Mouse (Mus musculus): Measurements from ENCODE around the gene Polr3b.
A peak's percentile ranks its signal among the peaks of the same experiment; 100 is the strongest.

The Polr3b gene

DNA sequence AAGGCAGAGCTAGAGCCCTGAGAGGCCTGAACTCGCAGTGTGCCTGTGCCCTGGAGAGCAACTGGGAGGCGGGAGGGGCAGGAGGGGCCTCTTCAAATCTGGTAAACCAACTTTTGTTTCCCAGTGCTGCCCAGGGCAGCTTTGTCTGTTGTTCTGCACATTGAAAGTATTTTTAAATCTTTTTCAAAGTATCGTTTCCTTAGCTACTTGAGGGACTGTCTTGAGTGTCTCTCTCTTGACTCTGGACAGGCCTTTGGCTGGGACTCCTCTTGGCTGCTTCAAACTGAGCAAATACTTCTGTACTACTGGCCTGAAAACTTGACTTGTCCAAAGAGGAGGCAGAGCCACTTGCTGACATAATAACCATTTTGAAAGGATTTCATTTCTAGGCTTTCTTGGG is 11.3 kb upstream of the Polr3b start:
- no peak for DNase-seq (ENCODE audit: low read depth, low spot score)

- DNase-seq (ENCODE audit: low read depth, low spot score), result no peak
Measured at GRCm38 (mm10) chr10:84611664-84612063, 10.4 kb upstream of the Polr3b start.

DNA sequence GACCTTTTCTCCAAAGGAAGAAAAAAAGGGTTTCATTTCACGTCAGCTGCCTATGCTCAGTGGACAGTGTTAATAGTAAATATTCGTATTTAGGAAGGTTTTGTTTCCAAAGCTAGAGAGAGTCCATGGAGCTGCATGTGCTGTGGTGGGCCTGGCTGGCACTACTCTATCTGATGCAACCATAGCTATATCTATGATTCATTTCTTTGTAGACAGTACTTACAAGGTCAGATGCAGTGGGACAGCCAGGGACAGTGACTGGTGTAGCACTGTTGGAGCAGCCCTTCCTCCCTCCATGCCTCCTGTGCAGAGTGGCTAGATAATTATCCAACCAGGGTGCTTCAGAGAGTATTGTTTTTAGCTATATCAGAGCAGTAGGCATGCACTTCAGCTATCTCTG is 9.8 kb upstream of the Polr3b start:
- no peak for DNase-seq (ENCODE audit: low read depth, low spot score)

GRCm38 (mm10) chr10:84613366-84613765 is 8.7 kb upstream of the Polr3b start:
- DNase-seq (ENCODE audit: low read depth, low spot score), result no peak

GRCm38 (mm10) chr10:84615076-84615475 is 7.0 kb upstream of the Polr3b start:
- no peak for DNase-seq (ENCODE audit: low read depth, low spot score)

DNA sequence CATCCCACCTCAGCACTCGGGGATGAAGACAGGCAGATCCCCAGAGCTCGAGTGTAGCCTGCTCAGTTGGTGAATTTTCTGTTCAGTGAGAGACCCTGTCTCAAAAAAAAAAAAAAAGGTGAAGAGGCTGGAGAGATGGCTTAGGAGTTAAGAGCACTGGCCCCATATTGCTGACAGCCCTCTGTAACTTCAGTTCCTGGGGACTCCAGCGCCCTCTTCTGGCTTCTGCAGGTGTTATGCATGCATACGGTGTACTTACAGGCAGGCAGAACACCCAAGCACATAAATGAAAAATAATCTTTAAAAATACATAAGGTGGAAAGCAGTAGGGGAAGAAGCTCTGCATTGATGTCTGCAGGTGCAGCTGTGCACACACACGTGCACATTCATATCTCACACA is 9.1 kb downstream of the Polr3b start:
- peak; percentile 75 for DNase-seq (ENCODE audit: low read depth, low spot score)

- DNase-seq (ENCODE audit: low read depth, low spot score), result no peak
Measured at GRCm38 (mm10) chr10:84632005-84632404, 9.9 kb downstream of the Polr3b start.

DNA sequence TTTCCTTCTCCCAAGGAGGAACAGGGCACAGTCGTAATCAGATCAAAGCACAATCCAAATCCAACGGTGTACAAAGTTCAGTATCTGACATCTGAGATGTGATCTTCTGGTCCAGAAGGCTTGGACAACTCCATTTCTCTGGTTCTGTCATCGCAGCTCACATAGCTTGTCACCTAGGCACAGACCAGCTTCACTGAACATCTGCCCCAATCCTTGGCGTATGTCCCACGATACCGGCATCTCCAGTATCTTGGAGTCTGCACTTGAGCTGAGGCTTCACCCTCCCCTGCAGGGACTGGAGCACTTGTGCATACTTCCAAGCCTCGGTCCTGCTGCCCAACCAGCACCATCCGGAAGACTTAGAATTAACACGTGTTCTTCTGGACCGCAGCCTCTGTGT is 14.6 kb downstream of the Polr3b start:
- DNase-seq (ENCODE audit: low read depth, low spot score), result no peak

DNA sequence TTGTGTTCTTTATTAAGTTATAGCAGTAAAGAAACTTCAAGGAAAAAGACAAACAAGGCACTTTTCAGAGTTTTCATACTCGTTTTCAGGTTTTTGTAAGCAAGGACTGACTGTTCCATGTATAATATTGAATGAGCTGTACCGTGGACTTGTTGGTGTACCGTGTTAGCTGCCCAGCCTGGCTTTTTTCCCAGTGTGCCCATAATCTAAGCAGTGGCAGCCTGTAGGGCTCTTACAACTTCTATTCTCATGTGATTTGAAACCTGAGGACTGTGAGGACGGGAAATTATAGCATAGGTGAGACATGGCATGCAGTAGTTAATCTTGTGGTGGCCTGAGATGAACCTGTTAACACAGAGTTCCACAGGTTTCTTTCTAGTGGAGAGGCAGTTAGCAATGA is 16.3 kb downstream of the Polr3b start:
- no peak for DNase-seq (ENCODE audit: low read depth, low spot score)

- DNase-seq (ENCODE audit: low read depth, low spot score), result no peak
Measured at GRCm38 (mm10) chr10:84639525-84640287, 17.6 kb downstream of the Polr3b start.

GRCm38 (mm10) chr10:84640861-84641260 is 18.8 kb downstream of the Polr3b start:
- DNase-seq (ENCODE audit: low read depth, low spot score), result no peak

- no peak for DNase-seq (ENCODE audit: low read depth, low spot score)
Measured at GRCm38 (mm10) chr10:84641576-84641975, 19.5 kb downstream of the Polr3b start.

- no peak for DNase-seq (ENCODE audit: low read depth, low spot score)
Measured at GRCm38 (mm10) chr10:84645940-84646339, 23.8 kb downstream of the Polr3b start.

- DNase-seq (ENCODE audit: low read depth, low spot score), result peak; percentile 39
Measured at GRCm38 (mm10) chr10:84646506-84647102, 24.5 kb downstream of the Polr3b start.

DNA sequence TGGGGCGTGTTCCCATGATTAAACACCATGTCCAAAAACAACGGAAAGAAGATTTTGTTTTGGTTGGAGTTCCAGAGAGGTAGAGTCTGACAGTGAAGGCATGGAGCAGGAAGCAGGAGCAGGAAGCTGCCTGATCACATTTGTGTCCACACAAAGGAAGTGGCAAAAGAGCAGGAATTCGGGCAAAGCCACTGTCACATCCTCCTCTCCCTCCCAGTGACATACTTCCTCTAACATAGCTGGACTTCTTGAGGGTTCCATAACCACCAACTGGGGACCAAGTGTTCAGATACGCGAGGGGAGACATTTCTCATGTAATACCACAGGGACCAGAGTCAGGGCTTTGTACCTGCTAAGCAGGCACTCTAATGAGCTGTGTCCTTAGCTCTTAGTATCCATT is 25.2 kb downstream of the Polr3b start:
- DNase-seq (ENCODE audit: low read depth, low spot score), result no peak

DNA sequence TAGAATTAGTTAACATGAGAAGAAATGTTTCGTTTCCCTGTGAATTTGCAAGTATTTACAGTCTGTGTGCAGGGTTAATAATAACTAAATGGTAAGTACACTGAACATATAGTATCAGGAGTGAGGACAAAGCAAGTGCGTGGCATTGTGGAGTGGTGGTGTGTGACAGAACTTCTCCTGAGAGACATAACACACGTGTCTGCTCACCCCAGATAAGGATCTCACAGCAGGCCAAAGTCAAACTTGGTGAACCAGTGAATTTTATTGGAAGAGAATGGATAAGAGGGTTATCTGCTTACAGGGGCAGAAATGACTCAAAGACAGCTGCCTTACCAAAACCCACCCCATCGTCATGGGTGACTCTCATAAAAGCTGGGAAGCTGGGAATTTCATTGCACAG is 26.8 kb downstream of the Polr3b start:
- DNase-seq (ENCODE audit: low read depth, low spot score), result no peak

DNA sequence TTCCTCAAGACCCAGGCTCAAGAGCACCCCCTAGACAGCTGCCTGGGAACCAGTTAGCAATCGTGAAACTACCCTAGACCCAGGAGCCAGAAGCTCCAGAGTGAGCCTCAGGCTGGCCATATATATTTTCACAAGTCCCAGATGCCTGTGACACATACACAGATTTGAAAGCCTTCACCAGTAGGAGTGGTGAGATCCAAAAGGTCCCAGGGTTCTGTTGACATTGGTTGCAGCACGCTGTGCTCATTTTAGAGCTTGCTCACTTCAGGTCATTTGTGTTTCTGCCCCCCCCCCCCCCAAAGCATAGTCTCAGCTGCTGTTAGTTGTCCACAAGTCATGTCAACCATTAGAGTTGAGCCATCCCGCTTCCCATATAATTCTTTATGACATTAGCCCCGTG is 31.9 kb downstream of the Polr3b start:
- DNase-seq (ENCODE audit: low read depth, low spot score), result no peak

GRCm38 (mm10) chr10:84654731-84655130 is 32.6 kb downstream of the Polr3b start:
- no peak for DNase-seq (ENCODE audit: low read depth, low spot score)

- DNase-seq (ENCODE audit: low read depth, low spot score), result no peak
Measured at GRCm38 (mm10) chr10:84656618-84657017, 34.5 kb downstream of the Polr3b start.

DNA sequence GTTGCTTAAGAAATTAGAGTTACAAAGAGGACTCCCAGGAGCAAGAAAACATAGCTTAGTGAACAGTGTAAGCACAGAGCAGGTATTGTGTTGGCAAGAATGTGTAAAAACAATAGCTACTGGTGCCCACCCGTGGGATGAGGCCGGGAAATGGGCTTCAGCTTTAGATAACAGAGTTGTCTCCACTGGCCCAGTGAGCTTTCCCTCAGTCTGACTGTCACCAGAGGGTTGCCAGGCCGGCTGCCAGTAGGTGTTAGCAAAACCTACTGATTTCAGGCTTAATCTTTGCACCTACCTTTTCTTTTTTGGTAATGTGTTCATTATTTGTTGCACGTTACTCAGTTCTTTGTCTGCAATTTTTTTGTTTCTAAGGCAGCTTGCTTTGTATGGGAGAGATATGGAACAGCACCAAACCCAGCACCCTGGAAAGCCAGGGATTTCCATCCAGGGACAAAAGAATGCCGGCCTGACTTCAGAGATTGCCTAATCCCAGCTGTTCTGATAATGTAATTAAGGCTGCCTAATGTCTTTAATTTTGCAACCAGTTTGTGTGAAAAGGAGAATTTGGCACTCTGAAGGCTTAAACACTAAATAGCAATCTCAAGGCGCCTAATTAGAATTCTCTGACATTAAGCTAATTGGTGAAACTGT is 35.5 kb downstream of the Polr3b start:
- DNase-seq (ENCODE audit: low read depth, low spot score), result no peak

GRCm38 (mm10) chr10:84658088-84658848 is 36.2 kb downstream of the Polr3b start:
- DNase-seq (ENCODE audit: low read depth, low spot score), result no peak

- no peak for DNase-seq (ENCODE audit: low read depth, low spot score)
Measured at GRCm38 (mm10) chr10:84659281-84659680, 37.2 kb downstream of the Polr3b start.

Measured in ES-CJ7 (cell line).